Mouse (Mus musculus) layer of hippocampus, adult 2 months (tissue): ENCODE measurements at regions not wholly inside any gene's neighbourhood (a gene's known extent, or its start where the extent isn't known, plus 50 kb on each side); places are given as distances from the start of the nearest gene placed in this dataset.

Experiments used
- DNase-seq, 2 experiments: peaks; one replicate each; pipeline ENCODE4 v3.0.0; 2022; ENCODE audit warnings: low spot score in 2 of 2
- H3K27ac ChIP-seq: fragments of 200-600 bp; 2 replicates; pipeline ENCODE4 v1.8.1; 2022
- H3K4me3 ChIP-seq: fragments of 200-600 bp; 2 replicates; pipeline ENCODE4 v1.8.1; 2022; ENCODE audit warnings: mild to moderate bottlenecking
- CTCF ChIP-seq: fragments of 200-600 bp; conservative IDR thresholded peaks from 2 replicates; pipeline ENCODE4 v1.8.1; 2022; ENCODE audit warnings: antibody characterized with exemption, mild to moderate bottlenecking, moderate library complexity

DNA sequence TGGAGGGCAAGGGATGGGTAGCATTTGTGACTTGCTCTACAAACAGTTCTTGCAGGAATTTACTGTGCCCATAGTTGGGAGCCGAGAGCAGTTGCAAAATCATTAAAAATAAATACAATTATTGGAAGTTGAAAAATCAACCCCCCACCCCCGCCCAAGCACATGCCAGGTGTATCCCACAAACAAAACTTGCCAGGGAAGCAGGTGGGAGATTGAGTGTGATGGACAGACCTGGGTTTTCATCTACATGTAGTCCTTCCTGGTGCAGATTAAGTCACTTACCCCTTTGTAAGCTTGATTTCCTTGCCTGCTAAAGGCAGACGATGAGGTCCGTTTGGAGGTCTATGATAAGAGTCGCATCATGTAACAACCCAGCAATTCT, 280.3 kb downstream of the Insig2 start:
- no peak overlapping the region for H3K27ac ChIP-seq
- H3K4me3 ChIP-seq, result no peak overlapping the region
- DNase-seq, result no peak
- TF ChIP-seq CTCF, result no peak

GRCm38 (mm10) chr1:121053692-121054091, 278.7 kb downstream of the Insig2 start:
- peak; percentile 63 for TF ChIP-seq CTCF
- Histone ChIP-seq H3K4me3 (no peak overlapping the region), H3K27ac (no peak overlapping the region)
- no peak for DNase-seq

DNA sequence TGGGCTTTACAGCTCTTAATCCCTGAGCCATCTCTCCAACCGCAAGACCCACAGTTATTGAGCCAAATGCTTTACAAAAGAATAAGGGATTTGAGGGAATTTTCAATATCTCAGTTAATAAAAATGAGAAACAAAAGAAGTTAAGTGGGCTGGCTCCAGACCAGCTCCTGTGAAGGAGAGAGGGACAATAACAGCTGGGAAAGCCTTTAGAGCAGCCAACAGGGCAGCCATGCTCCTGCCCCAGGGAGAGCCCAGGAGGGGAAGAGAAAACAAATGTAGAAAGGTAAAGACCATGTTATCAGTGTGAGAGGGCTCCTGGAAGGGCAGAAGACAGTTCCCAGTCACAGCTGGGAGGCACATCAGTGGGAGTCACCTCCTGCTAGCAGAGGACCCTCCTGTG, 257.8 kb downstream of the Insig2 start:
- TF ChIP-seq CTCF, result no peak
- H3K27ac ChIP-seq, result no peak overlapping the region

DNA sequence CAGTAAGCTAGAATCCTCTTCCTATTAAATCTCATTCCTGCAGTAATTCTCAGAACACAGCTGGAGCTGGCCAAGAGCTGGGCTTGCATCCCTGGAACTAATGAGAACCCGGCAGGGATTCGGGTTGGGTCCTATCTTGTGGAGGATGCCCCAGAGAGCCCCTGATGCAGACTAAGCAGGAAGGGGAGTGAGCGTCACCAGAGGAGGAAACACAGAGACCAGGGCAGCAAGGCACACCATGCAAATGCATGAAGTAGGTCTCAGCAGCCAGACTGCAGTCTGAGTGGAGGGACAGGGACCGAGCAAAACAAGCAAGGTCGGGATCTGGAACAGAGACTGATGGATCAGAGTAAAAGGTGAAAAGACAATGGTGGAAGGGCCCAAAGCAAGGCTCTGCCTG, 249.6 kb downstream of the Insig2 start:
- no peak for TF ChIP-seq CTCF
- Histone ChIP-seq H3K4me3 (no peak overlapping the region), H3K27ac (no peak overlapping the region)
- no peak for DNase-seq

More for the DNA sequence above, 257.8 kb downstream of the Insig2 start:
- H3K4me3 ChIP-seq, result no peak overlapping the region
- DNase-seq, result no peak

GRCm38 (mm10) chr1:121085101-121085727, 247.2 kb downstream of the Insig2 start:
- no peak overlapping the region for H3K27ac ChIP-seq
- no peak for TF ChIP-seq CTCF

GRCm38 (mm10) chr1:121087124-121087887, 245.1 kb downstream of the Insig2 start:
- peak; percentile 25 to 66 for DNase-seq
- H3K27ac ChIP-seq, result peak overlapping the region; percentile 84
- no peak for TF ChIP-seq CTCF
- H3K4me3 ChIP-seq, result peak overlapping the region; percentile 29

More at GRCm38 (mm10) chr1:121085101-121085727, 247.2 kb downstream of the Insig2 start:
- H3K4me3 ChIP-seq, result no peak overlapping the region
- no peak for DNase-seq

GRCm38 (mm10) chr1:121090628-121091027, 241.8 kb downstream of the Insig2 start:
- Histone ChIP-seq H3K27ac (no peak overlapping the region), H3K4me3 (no peak overlapping the region)
- no peak for TF ChIP-seq CTCF
- DNase-seq, result no peak

DNA sequence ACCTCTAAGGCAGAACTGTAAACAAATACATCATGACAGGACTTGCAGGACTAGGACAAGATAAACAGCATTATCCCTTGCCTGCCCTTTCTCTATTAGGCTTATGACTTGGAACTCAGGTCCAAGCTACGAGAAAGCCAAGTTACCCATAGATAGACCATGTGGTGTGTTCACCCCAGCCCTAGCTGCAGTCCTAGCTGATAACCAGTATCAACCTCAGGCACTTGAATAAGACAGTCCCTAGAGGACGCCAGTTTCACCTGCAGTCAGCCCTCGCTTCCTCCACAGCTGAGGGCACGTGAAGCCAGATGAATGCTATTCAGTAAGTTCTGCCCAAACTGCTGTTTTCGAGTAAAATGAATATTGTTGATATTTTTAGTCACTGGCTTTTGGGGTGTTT, 239.5 kb downstream of the Insig2 start:
- H3K27ac ChIP-seq, result no peak overlapping the region

DNA sequence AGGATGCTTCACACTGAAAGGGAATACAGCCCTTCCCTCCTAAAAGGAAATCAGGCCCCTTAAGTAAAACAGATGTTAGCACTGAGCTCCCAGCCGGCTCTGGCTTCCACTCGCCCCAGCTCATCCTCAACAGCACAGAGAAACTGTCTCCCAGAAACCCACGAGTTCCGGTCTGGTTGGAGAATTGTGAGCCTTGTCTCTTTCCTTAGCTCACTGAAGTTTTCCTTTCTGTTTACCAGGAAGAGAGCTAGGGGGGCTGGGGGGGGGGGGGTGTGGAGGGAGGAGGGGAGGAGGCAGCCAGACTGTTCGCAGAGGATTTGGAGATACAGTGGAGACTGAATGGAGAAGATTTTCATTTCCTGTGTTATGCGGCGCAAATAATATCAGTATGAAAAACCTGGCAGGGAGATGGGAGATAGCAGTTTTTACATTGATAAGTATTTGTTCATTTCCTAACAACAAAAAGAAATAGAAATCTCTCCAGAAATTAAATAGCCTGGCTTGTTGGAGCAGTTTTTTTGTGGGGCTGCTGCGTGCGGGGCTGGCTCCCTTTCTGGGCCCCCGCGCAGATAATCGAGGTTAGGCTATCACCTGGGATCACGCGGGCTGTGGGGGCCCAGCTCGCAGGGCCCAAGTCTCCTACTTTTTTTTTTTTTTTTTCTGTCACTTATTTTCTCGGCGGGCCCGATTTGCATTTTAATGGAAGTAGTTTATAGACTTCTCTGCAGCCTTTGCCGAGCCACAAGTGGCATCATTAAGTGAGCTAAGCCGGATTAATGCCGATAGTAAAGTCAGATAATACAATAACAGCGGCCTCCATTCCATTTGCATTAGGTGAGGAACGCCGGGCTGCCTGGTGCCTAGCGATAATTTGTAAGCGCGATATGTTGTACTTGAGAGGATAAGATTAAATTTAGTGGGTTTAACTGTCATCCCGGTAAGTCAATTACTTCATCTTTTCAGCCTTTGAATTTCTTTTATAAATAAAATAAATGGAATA, 235.5 kb downstream of the Insig2 start:
- H3K27ac ChIP-seq, result peak overlapping the region; percentile 46

More for the DNA sequence above, 239.5 kb downstream of the Insig2 start:
- TF ChIP-seq CTCF, result no peak
- H3K4me3 ChIP-seq, result no peak overlapping the region
- DNase-seq, result no peak

DNA sequence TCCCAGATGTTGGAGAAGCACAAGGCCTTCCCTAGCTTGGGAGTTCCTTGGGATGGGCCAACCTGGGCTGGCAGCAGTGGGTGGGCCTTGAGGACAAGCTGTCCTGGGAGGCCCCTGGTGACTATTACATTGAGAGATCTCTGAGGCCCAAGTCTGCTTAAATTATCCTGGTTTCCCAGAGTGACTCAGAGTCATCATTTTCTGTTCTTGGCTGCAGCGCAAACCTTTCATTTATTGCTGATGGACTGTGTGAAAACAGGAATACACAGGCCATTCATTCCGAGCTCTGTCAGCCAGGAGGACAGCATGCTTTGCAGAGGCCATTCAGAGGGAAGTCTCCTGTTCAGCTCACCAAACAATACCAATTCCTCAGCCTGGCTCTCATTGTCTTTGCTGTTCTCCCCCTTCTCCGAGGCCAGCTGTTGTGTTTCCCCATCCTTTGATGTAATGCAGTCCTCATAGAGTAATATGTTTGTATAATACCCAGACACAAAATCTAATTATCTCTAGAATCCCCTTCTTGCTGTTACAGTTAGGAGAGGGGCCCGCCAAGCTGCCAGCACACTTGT, 220.5 kb downstream of the Insig2 start:
- H3K27ac ChIP-seq, result no peak overlapping the region
- peak in 1 of 2 experiments; percentile 3 for DNase-seq
- TF ChIP-seq CTCF, result no peak
- no peak overlapping the region for H3K4me3 ChIP-seq

More for the DNA sequence above, 235.5 kb downstream of the Insig2 start:
- H3K4me3 ChIP-seq, result peak overlapping the region; percentile 55
- DNase-seq, result peak; percentile 19 to 39
- TF ChIP-seq CTCF, result no peak

DNA sequence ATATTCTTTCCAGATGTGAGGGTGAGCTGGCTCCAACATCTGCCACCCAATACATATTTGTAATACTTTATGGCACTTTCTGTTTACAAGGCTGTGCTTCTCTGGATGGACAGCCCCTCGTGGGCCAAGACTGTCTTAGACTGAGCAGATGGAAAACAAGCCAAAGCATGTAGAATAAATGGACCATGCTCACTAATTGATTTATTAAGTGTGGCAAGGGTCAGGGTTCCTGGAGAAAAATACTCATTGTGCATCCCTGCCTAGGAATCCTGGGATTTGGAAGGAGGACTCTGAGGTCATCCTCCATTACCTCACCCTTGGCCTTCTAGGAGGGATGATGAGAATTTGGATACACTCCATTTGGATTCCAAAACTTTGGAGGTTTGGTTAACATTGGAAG, 219.9 kb downstream of the Insig2 start:
- no peak for DNase-seq
- no peak overlapping the region for H3K4me3 ChIP-seq
- no peak for TF ChIP-seq CTCF
- H3K27ac ChIP-seq, result no peak overlapping the region

DNA sequence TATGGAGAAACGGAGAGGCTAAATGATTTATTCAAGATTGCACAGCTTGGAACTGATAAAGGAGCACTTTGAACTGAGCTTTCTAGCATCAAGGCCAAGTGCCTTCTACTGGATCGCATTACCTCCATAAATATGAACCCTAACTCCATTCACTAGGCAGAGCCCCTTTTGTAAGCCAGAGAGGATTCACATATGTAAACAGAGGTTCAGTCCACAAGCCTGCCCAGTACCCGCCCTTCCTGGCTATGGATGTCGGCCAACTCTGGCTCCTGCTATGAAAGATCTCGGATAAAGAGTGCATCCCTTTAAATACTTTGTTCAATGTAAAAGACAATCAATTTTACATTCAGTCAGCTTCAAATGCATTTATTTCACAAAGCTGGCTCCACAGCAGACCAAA, 215.8 kb downstream of the Insig2 start:
- DNase-seq, result no peak
- H3K4me3 ChIP-seq, result no peak overlapping the region
- no peak overlapping the region for H3K27ac ChIP-seq
- TF ChIP-seq CTCF, result no peak

DNA sequence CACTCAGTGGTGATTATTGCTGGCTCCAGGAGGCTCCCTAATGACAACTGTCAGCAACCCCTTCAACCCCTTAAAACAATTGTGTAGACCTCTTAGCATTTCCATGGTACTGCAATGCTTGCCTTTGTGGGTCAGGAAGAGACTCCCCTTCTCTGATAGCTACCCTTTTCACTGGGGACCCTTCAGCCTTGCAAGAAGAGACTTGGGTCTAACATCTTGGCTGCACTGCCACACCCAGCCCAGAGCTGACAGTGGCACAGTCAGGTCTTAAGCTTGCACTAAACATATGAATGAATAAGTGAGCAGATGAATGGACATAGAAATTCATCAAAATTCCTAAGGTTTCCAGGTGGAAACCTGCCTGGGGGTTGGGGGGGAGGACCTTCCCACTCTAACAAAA, 209.0 kb downstream of the Insig2 start:
- TF ChIP-seq CTCF, result no peak
- no peak overlapping the region for H3K27ac ChIP-seq
- no peak for DNase-seq
- H3K4me3 ChIP-seq, result no peak overlapping the region
